Mouse (Mus musculus) left cerebral cortex, adult 2 months (tissue): Measurements from ENCODE around the gene Mrm2. TPM values are rescaled to one million over a fixed set of nuclear protein-coding genes. Genes with fewer than 3 reads are reported as not detected.
"Not testable (repeated sequence)": the region's sequence is repeated elsewhere in the genome, so short reads cannot be mapped to it uniquely, and the experiment has no call there.

ENCODE experiments used
- DNase-seq, 2 experiments: peaks; one replicate each; pipeline ENCODE4 v3.0.0; 2021 to 2022; ENCODE audit warnings: low spot score in 2 of 2, mixed read lengths in 1 of 2; ENCODE audit errors: extremely low spot score in 1 of 2
- H3K27ac ChIP-seq: fragments of 200-600 bp; 2 replicates; pipeline ENCODE4 v1.8.1; 2022
- H3K4me3 ChIP-seq: fragments of 200-600 bp; 2 replicates; pipeline ENCODE4 v1.8.1; 2022
- CTCF ChIP-seq: fragments of 200-600 bp; IDR thresholded peaks from 2 replicates; pipeline ENCODE4 v1.8.1; 2022; ENCODE audit warnings: antibody characterized with exemption, mild to moderate bottlenecking, moderate library complexity
- intact Hi-C: fragments of 180-260 bp; cut with DNase I; formaldehyde crosslinking; loops from one replicate; pipeline ENCODE4 v1.15.1; 2025
- long read RNA-seq, 2 experiments: library from polyadenylated mRNA; stranded (forward); transcript quantifications; one replicate each; pipeline ENCODE4 v2.0.0; 2021; ENCODE audit warnings: borderline mapping rate in 2 of 2
- total RNA-seq, 2 experiments: library from RNA; stranded (reverse); gene quantifications; 2 replicates each; pipeline ENCODE4 v1.2.3; 2021

Mrm2 gene
- 10 to 100 TPM in 1 of 2 experiments, 1 to 10 TPM in 1; 9.1 to 11.1 TPM for total RNA-seq
- long read RNA-seq, experiment 1, transcript Mrm2-201 (3 exons, 1,443 nt): major isoform, 7 of 8 reads
- long read RNA-seq, experiment 1, partial matches to known transcripts: 1 of 8 reads
- long read RNA-seq, experiment 1, other reads (novel, unspliced or antisense): 0 of 8 reads
- long read RNA-seq, experiment 2, partial matches to known transcripts: 1 of 2 reads
- long read RNA-seq, experiment 2, other reads (novel, unspliced or antisense): 0 of 2 reads

DNA sequence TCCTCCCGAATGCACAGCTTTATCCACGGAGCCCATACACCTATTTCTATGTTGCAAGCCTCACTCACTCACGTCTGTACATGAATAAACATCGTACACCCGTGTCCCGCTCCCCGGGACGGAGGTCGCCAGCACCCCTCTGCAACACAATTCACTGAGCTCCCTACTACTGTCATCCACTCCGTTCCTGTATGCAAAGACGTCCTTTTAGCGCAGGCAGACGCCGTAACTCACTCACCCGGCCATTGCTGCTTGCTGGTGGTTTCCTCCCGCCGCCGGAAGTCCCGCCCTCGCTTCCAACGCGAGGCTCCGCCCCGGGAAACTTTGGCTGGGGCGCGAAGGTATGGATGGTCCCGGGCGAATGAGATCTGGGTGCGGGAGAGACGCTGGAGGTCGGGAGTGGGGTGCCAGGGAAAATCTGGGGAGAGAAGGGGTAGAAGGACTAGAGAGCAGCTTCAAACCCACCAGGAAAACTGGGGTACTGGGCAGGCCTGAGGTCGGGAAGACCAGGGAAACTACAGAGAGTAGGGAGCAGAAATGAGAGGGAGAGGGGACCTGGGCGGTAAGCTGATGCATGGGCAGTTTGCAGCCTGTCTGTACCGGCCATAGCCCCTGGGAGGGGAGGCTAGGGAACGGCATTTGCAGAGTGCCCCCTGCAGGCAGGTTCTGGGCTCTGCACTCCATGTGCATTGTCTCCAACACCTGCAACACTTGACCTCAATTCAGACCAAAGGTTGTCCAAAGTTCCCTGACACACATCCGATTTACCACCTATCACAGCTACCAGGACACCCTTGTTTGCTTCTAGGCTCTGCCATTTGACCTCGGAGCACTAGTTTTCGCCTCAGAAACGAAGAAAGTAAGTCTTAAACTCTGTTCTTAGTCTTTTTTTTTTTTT lies at the start of gene Mrm2:
Mrm2 (minus strand) TSS at position 284 of the 898 bp plus-strand sequence.
- Histone ChIP-seq H3K27ac (peak within 1 kb of the TSS; percentile 87), H3K4me3 (peak within 1 kb of the TSS; percentile 79)
- DNase-seq: peak; percentile 72 to 80
- peak; percentile 86 for TF ChIP-seq CTCF
- intact Hi-C loops: loop anchor here (5.0 kb wide), 1 partner anchor 205 kb away; no protein-coding TSS in a partner anchor

DNA sequence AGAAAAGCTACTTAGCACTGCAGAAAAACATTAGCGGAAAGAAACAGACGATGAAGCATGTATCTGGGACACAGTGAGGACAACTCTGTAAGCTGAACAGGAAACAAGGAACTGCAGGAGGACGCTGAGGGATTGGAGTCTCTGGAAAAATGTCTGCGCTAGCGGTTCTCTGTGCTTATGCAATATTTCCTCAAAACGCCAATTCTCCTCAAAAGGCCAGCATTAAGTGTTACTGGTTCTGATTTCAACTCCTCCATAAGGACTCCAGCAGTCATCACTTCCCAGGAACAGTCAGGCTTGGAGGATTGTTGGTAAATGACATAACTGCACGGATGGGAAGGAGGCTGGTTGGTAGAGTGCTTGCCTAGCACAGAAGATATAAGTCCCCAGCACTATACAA lies 49.5 kb upstream of the Mrm2 start:
- intact Hi-C loops: no loop called here
- TF ChIP-seq CTCF: no peak

DNA sequence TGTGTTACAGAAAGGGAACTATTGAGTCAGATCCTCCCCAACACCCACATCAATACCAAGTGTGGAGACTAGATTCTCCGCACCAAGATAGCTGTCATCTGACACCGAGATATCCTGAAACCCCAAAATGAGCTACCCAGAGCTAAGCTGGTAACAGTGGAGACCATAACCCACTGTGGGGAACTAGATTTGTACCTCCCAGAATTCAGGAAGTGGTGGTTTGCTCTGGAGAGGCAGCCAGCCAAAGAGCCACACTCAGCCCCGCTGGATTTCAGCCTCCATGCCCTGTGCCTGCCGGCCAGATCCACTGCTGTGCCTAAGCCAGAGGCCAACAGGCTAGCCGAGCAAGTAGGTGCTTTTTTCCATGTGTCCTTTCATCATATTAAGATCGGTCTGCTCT lies 47.6 kb upstream of the Mrm2 start:
- Histone ChIP-seq H3K4me3 (no peak overlapping the region), H3K27ac (no peak overlapping the region)
- intact Hi-C loops: no loop called here
- DNase-seq: no peak
- no peak for TF ChIP-seq CTCF

More for the DNA sequence above, 49.5 kb upstream of the Mrm2 start:
- Histone ChIP-seq H3K4me3 (no peak overlapping the region), H3K27ac (no peak overlapping the region)
- no peak for DNase-seq

DNA sequence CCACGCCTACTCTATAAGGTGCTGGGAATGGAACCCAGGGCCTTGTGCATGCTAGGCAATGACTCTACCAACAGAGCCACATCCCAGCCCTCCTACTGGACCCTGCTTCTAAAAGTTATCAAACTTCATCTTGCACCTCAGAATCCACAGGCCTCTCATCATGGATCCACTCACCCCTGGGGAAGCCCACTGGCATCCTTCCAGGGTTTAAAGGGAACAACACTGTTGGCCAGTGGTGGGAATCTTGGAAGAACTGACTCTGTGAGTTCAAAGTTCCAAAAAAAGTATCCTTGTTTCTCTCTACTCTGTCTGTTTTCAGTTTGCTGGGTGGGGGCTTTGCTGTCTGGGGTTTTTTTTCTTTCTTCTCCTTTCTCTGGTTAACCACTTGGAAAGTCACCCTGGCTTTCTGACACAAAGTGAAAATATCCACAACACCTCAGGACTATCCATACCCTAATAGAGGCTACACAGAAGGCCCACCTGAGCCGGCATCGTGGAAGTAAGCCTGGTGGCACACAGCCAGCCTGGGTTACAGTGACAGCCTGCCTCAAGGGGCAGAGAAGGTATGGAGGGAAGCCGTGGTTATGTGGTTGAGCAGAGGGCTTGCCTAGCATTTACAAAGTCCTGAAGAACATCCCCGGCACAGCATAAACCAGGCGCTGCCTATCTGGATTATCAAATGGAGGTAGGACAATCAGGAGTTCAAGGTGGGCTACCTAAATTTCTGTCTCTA lies 46.6 kb upstream of the Mrm2 start:
- no peak overlapping the region for H3K27ac ChIP-seq
- no peak for DNase-seq
- TF ChIP-seq CTCF: no peak
- intact Hi-C loops: no loop called here
- H3K4me3 ChIP-seq: no peak overlapping the region

- Histone ChIP-seq H3K4me3 (no peak overlapping the region), H3K27ac (no peak overlapping the region)
- DNase-seq: no peak
- intact Hi-C loops: no loop called here
- no peak for TF ChIP-seq CTCF
Observed at GRCm38 (mm10) chr5:140375249-140375829, 43.6 kb upstream of the Mrm2 start.

- no peak for DNase-seq
- no peak for TF ChIP-seq CTCF
- Histone ChIP-seq H3K27ac (no peak overlapping the region), H3K4me3 (no peak overlapping the region)
- intact Hi-C loops: no loop called here
Observed at GRCm38 (mm10) chr5:140374226-140374625, 42.5 kb upstream of the Mrm2 start.

DNA sequence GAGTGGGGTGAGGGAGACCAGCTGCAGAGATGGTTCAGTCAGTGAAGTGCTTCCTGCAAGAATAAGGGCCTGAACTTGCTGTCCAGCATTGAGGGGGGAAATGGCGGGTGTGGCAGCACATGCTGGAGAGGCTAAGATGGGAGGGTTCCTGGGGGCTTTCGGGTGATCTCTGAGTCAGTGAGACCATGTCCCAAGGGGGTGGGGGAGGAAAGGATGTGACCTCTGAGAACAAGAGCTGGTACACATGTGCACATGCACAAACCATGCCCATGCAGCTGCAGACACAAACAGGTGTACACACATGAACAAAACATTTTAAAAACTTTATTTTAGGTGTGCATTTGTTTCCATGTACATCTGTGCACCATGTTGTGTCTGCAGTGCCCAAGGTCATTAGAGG lies 42.0 kb upstream of the Mrm2 start:
- DNase-seq: no peak
- intact Hi-C loops: no loop called here
- H3K4me3 ChIP-seq: no peak overlapping the region
- H3K27ac ChIP-seq: no peak overlapping the region
- no peak for TF ChIP-seq CTCF

DNA sequence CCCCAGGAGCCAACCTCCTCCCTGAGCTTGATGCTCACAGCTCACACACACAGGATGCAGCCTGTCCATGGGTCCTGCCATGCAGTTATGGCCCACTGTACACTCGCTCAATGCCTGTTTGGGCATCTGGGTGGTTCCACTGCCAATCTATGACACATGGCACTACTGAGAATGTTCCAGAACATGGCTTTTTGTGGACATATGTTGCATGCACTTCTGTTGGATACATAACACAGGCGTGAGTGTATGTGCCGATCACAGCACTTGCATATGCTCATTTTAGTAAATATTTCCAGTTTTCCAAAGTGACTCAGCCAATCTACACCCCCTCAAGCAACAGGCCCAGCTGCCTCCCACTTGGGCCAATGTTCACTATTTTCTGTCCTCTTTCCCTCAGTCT lies 40.0 kb upstream of the Mrm2 start:
- no peak overlapping the region for H3K4me3 ChIP-seq
- peak; percentile 16 to 32 for DNase-seq
- no peak for TF ChIP-seq CTCF
- H3K27ac ChIP-seq: no peak overlapping the region
- intact Hi-C loops: no loop called here

DNA sequence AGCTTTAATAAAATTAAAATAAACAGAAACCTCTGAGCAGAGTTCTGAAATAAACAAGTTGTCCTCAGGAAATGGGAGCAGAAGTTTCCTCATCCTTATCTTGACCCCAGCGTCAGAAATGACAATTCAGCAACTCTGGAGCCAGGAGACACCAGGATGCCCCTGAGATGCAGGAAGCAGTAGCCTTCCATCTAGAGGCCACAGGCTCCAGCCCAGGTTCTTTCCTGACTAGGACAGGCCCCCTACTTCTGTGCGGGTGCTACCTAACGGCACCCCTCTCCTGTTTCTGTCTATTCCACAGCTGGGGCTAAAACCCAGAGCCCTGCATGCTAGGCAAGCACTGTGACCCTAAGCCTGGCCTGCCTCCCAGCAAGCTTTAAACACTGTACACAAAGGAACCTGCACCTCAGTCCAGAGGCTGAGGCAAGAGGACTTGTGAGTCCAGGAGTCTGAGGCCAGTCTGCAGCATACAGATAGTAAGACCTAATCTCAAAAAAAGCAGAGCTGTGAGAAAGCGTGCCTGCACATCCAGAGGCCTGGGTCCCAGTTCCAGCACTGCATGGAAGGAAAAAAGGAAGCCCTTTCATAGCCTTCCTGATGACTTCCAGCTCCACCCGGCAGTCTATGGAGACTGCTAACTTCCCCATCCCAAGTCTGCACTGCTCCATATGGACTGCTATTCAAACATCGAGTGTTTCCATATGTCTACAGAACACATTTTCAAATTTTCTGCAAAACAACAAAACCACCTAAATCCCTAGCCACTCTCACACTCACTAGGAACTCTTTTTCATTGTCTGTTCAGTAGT lies 39.0 kb upstream of the Mrm2 start:
- intact Hi-C loops: no loop called here
- no peak overlapping the region for H3K27ac ChIP-seq
- TF ChIP-seq CTCF: no peak
- DNase-seq: no peak
- H3K4me3 ChIP-seq: no peak overlapping the region

GRCm38 (mm10) chr5:140369466-140369865 lies 37.8 kb upstream of the Mrm2 start:
- Histone ChIP-seq H3K27ac (no peak overlapping the region), H3K4me3 (no peak overlapping the region)
- no peak for TF ChIP-seq CTCF
- no peak for DNase-seq
- intact Hi-C loops: no loop called here

- TF ChIP-seq CTCF: no peak
- Histone ChIP-seq H3K4me3 (no peak overlapping the region), H3K27ac (no peak overlapping the region)
- intact Hi-C loops: no loop called here
- no peak for DNase-seq
Observed at GRCm38 (mm10) chr5:140368926-140369325, 37.2 kb upstream of the Mrm2 start.

GRCm38 (mm10) chr5:140368126-140368525 lies 36.4 kb upstream of the Mrm2 start:
- H3K4me3 ChIP-seq, intact Hi-C loops, DNase-seq, H3K27ac ChIP-seq: not testable (repeated sequence)
